Mouse (Mus musculus) layer of hippocampus, adult 9-10 months (tissue): Measurements from ENCODE around the gene Catsper3.

ENCODE experiments used
- DNase-seq: peaks from one replicate; pipeline ENCODE4 v3.0.0; 2022; ENCODE audit warnings: low spot score

Gene Catsper3

DNA sequence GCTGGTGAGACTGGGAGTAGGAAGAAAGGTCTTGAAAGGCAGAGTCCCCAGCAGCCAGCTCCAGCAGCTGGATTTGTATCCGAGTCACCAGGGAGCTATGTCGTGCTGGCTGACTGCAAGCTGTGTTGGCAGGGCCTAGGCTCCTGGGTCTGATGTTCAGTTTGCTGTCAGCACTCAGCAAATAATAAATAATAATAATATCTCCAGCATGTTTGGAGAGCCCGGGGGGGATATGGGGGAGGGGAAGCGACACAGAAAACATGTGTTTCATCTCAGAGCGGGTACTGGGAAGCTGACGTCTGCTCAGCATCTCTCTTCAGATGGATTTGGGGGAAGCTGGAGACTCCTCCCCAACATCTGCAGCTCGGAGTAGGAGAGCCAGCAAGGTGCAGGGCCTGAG is 71.4 kb downstream of the Catsper3 start:
- DNase-seq, result no peak

DNA sequence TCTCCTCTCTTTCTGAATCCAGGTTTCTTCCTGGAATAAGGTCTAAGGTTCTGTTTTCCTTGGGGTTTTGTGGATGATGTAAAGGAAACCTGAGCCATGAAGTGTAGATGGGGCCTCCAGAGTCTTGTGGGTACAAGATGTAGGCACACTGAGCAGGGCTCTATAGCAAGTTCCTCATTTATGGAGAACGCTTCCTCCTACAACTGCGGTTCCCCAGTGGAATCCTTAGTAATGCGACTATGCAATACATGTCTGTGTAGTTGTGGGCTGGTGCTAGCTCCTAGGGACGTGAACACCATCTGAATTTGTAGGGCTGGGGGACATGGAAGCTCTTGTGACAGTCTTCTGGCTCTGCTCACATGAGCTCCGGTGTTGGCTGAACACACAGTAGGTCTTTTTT is 74.1 kb downstream of the Catsper3 start:
- DNase-seq, result no peak
